In genomic region chr2:118486933-118487332, GRCm38 (mm10) we compare ENCODE assay signal across 8 mouse cellular contexts. TPM values are rescaled to one million over a fixed set of nuclear protein-coding genes. Genes with fewer than 3 reads are reported as not detected.
DNase-seq lines count a peak whose midpoint lies in the region; ATAC-seq and TF ChIP-seq lines count a peak whose summit lies in the region.

No protein-coding gene starts in this region.

- H3K9ac ChIP-seq in kidney, embryonic 16.5 days (replicated peaks; ENCODE audit: low read length), result no peak overlapping the region
- H3K9ac ChIP-seq in liver, embryonic 12.5 days, result no peak overlapping the region
- H3K9ac ChIP-seq in neural tube, embryonic 11.5 days (ENCODE audit: low read length), result no peak overlapping the region
- H3K9ac ChIP-seq in stomach, postnatal 0 days (ENCODE audit: low read length), result no peak overlapping the region

- ATAC-seq in kidney, embryonic 16.5 days (ENCODE audit: low FRiP score, low TSS enrichment), result peak; percentile 28; the same call in 1 of the 2 replicates
- ATAC-seq in liver, embryonic 12.5 days, result no peak
- peak; percentile 20; the same call in 1 of the 2 replicates for ATAC-seq in neural tube, embryonic 11.5 days (ENCODE audit: insufficient read depth, low FRiP score, low TSS enrichment)
- ATAC-seq in stomach, postnatal 0 days (ENCODE audit: low FRiP score, low TSS enrichment), result no peak; the same call in 1 of the 2 replicates

- WGBS in kidney, embryonic 16.5 days, result 20% methylated on average over 12 of the region's 12 CpGs
- WGBS in liver, embryonic 12.5 days (ENCODE audit: insufficient replicate concordance), result 15% methylated on average over 12 of the region's 12 CpGs
- 17% methylated on average over 12 of the region's 12 CpGs for WGBS in neural tube, embryonic 11.5 days
- 21% methylated on average over 12 of the region's 12 CpGs for WGBS in stomach, postnatal 0 days

- peak; percentile 100 for TF ChIP-seq CTCF in stomach, postnatal 0 days (IDR thresholded peaks at IDR 0.05; ENCODE audit: low read depth)

- peak; percentile 65 for DNase-seq in 3134 (ENCODE audit: extremely low read depth, insufficient read length, low spot score)
- peak; percentile 73 for DNase-seq in adipocyte (ENCODE audit: low spot score)
- peak; percentile 85 for DNase-seq in embryo, embryonic 10 days (ENCODE audit: low spot score)
- peak; percentile 83 for DNase-seq in heart, adult 8-10 months (ENCODE audit: low spot score)
- DNase-seq in neural tube, embryonic 11.5 days (ENCODE audit: low spot score), result peak; percentile 71
- DNase-seq in stomach, postnatal 0 days (ENCODE audit: low spot score), result peak; percentile 82

- no peak overlapping the region for H3K4me3 ChIP-seq in kidney, embryonic 16.5 days (ENCODE audit: low read length)
- H3K4me3 ChIP-seq in liver, embryonic 12.5 days, result no peak overlapping the region
- no peak overlapping the region for H3K4me3 ChIP-seq in neural tube, embryonic 11.5 days (ENCODE audit: low read depth, low read length)
- H3K4me3 ChIP-seq in stomach, postnatal 0 days (ENCODE audit: low read depth, low read length), result no peak overlapping the region

- H3K27me3 ChIP-seq in kidney, embryonic 16.5 days (ENCODE audit: insufficient read depth, low read length), result no peaks in the 10 kb centered on the region
- H3K27me3 ChIP-seq in liver, embryonic 12.5 days (replicated peaks), result 0 out of 2 replicates have a peak, but pooled peaks cover 3% of the 10 kb centered on the region
- no peaks in the 10 kb centered on the region for H3K27me3 ChIP-seq in neural tube, embryonic 11.5 days (ENCODE audit: control insufficient read depth, insufficient read depth, low read length)
- no peaks in the 10 kb centered on the region for H3K27me3 ChIP-seq in stomach, postnatal 0 days (ENCODE audit: control insufficient read depth, insufficient read depth, low read length)

- H3K36me3 ChIP-seq in kidney, embryonic 16.5 days (ENCODE audit: insufficient read depth, low read length), result no peaks in the 10 kb centered on the region
- no peaks in the 10 kb centered on the region for H3K36me3 ChIP-seq in liver, embryonic 12.5 days
- no peaks in the 10 kb centered on the region for H3K36me3 ChIP-seq in neural tube, embryonic 11.5 days (ENCODE audit: control insufficient read depth, insufficient read depth, low read length)
- no peaks in the 10 kb centered on the region for H3K36me3 ChIP-seq in stomach, postnatal 0 days (ENCODE audit: control insufficient read depth, insufficient read depth, low read length)

- peaks cover 5% of the 10 kb centered on the region; the same call in 1 of the 2 replicates for H3K9me3 ChIP-seq in kidney, embryonic 16.5 days (ENCODE audit: low read length)
- no peaks in the 10 kb centered on the region for H3K9me3 ChIP-seq in liver, embryonic 12.5 days (replicated peaks)
- no peaks in the 10 kb centered on the region for H3K9me3 ChIP-seq in neural tube, embryonic 11.5 days (ENCODE audit: control insufficient read depth, low read length)
- no peaks in the 10 kb centered on the region for H3K9me3 ChIP-seq in stomach, postnatal 0 days (ENCODE audit: control insufficient read depth, low read length)

- TF ChIP-seq EP300 in stomach, postnatal 0 days (optimal IDR thresholded peaks at IDR 0.05), result no peak

- no peak overlapping the region for H3K4me2 ChIP-seq in kidney, embryonic 16.5 days (replicated peaks; ENCODE audit: low read depth, low read length)
- peak overlapping the region; percentile 35 for H3K4me2 ChIP-seq in liver, embryonic 12.5 days
- H3K4me2 ChIP-seq in neural tube, embryonic 11.5 days (ENCODE audit: low read depth), result no peak overlapping the region
- H3K4me2 ChIP-seq in stomach, postnatal 0 days (replicated peaks; ENCODE audit: low read depth), result no peak overlapping the region

- H3K4me1 ChIP-seq in kidney, embryonic 16.5 days (ENCODE audit: insufficient read depth, low read length), result peaks cover 28% of the 10 kb centered on the region
- peaks cover 28% of the 10 kb centered on the region for H3K4me1 ChIP-seq in liver, embryonic 12.5 days
- H3K4me1 ChIP-seq in neural tube, embryonic 11.5 days (ENCODE audit: control insufficient read depth, insufficient read depth, low read length), result peaks cover 4% of the 10 kb centered on the region; the same call in 1 of the 2 replicates
- H3K4me1 ChIP-seq in stomach, postnatal 0 days (replicated peaks; ENCODE audit: control insufficient read depth, insufficient read depth), result peaks cover 6% of the 10 kb centered on the region

- H3K27ac ChIP-seq in kidney, embryonic 16.5 days (ENCODE audit: low read length), result no peak overlapping the region
- no peak overlapping the region for H3K27ac ChIP-seq in liver, embryonic 12.5 days
- H3K27ac ChIP-seq in neural tube, embryonic 11.5 days (ENCODE audit: low read depth, low read length), result no peak overlapping the region
- H3K27ac ChIP-seq in stomach, postnatal 0 days (replicated peaks), result no peak overlapping the region

RNA-seq across cellular contexts. Expression of gene Srp14, which starts 7.4 kb away (rescaled TPM):
- total RNA-seq in heart, adult 8-10 months (2022), result 100 to 1,000 TPM; 124 to 135 (median 133) TPM
- polyA plus RNA-seq in kidney, embryonic 16.5 days (2015; fragmentation: Nextera tagmentation; extraction: Ambion mirVana), result 216 and 231 TPM in 2 replicates
- polyA plus RNA-seq in liver, embryonic 12.5 days (2016; fragmentation: Nextera tagmentation; extraction: Ambion mirVana), result 130 TPM in 2 replicates
- polyA plus RNA-seq in neural tube, embryonic 11.5 days (2014; fragmentation: Nextera tagmentation; extraction: Ambion mirVana), result 281 and 284 TPM in 2 replicates
- polyA plus RNA-seq in stomach, postnatal 0 days (2015; fragmentation: Nextera tagmentation; extraction: Ambion mirVana), result 175 and 180 TPM in 2 replicates

Comparison
In these comparisons a context has a peak if more than half of its experiments do, and no peak if none do; other contexts are left out.
1. ATAC-seq: peak in kidney, embryonic 16.5 days (single experiment) and neural tube, embryonic 11.5 days (single experiment); none in liver, embryonic 12.5 days (single experiment) and stomach, postnatal 0 days (single experiment).
2. Peak in every context shown above with its lines, with median percentiles within 50 percentile points of each other: DNase-seq.